Mouse (Mus musculus): Measurements from ENCODE around the gene Armh4. TPM values are rescaled to one million over a fixed set of nuclear protein-coding genes. Genes with fewer than 3 reads are reported as not detected.

Gene Armh4
- total and polyA plus RNA-seq, 3 experiments, result not detected

DNA sequence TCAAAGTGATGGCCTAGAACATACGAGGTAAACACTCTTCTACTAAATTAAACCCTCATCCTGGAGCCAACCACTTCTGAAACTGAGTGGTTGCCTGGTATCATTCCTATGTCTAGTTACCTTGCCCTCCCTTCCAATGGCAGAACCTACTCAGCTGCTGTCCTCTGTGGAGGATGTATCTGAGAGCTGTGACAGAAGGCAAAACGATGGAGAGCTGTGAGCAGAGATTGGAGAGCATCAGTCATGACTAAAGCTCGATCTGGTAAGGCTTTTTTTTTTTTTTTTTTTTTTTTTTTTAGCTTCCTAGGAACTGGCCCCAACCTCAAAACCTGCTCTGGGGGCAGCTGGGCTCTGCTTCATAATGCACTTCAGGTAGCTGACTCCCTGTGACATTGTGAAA is 60.4 kb downstream of the Armh4 start:
- Histone ChIP-seq H3K27ac (ENCODE audit: insufficient read depth, low read depth) (no peak overlapping the region), H3K27me3 (replicated peaks) (no peaks in the 10 kb centered on the region), H3K9me3 (replicated peaks; ENCODE audit: low read length) (no peaks in the 10 kb centered on the region), H3K9ac (ENCODE audit: insufficient read depth, low read depth) (no peak overlapping the region), H3K4me3 (replicated peaks in 1 of 3; ENCODE audit: low read depth in 2 of 3, low read length in 2 of 3, poor library complexity in 1 of 3) (no peak overlapping the region), H3K4me2 (ENCODE audit: insufficient read depth, low read depth, poor library complexity, severe bottlenecking) (no peak overlapping the region), H3K4me1 (ENCODE audit: control insufficient read depth in 1 of 2, insufficient read depth in 2 of 2) (no peaks in the 10 kb centered on the region), H3K79me2 (replicated peaks; ENCODE audit: control insufficient read depth, extremely low read depth, insufficient read depth, poor library complexity, severe bottlenecking) (no peaks in the 10 kb centered on the region), H3K36me3 (replicated peaks in 1 of 2; ENCODE audit: control insufficient read depth in 1 of 2, insufficient read depth in 1 of 2, low read length in 1 of 2) (no peaks in the 10 kb centered on the region)
- no peak for DNase-seq (ENCODE audit: extremely low read depth)
- dilution Hi-C loops (cut with MboI; ENCODE audit: extremely low pct_ligation_motif_present, extremely low pct_unique_long_range_greater_than_20kb, low sequenced_read_pairs), result no loop called here
- in situ Hi-C loops (cut with MboI; ENCODE audit: low pct_ligation_motif_present, low pct_unique_long_range_greater_than_20kb, low sequenced_read_pairs), result no loop called here
- no peak for TF ChIP-seq POLR2A (IDR thresholded peaks at IDR 0.05; ENCODE audit: low read depth, low read length)

DNA sequence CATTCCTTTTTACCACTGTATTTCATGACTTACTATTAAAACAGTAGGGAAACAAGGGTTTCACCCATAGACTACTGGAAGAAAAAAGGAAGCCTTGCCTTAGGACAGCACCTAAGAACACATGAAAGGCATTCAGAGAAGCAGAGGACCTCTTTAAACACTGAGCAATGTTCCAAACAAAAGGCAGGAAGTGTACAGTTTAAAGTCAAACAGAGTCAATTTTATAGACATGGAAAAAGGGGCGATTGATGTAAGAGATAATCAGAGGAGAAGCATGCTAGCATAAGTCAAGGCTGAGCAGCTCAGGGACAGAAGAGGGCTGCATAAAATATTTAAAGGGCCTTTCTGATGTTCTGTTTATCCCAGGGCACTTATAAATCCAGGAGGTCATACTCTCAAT is 61.9 kb downstream of the Armh4 start:
- TF ChIP-seq BHLHE40 (IDR thresholded peaks at IDR 0.05; ENCODE audit: low read depth, low read length), result no peak
- TF ChIP-seq RCOR1 (conservative IDR thresholded peaks at IDR 0.05; ENCODE audit: low read depth, low read length), result no peak
- no peak for TF ChIP-seq EP300 (IDR thresholded peaks at IDR 0.05; ENCODE audit: low read length)
- no peak for TF ChIP-seq IRF4 (IDR thresholded peaks at IDR 0.05; ENCODE audit: low read depth, low read length)
- no peak for TF ChIP-seq CHD2 (IDR thresholded peaks at IDR 0.05; ENCODE audit: low read length)
- TF ChIP-seq ZC3H11A (IDR thresholded peaks at IDR 0.05; ENCODE audit: low read depth, low read length), result no peak
- no peak for TF ChIP-seq SIN3A (IDR thresholded peaks at IDR 0.05; ENCODE audit: low read length)
- no peak for TF ChIP-seq TBP (conservative IDR thresholded peaks at IDR 0.05; ENCODE audit: low read depth, low read length)
- no peak for TF ChIP-seq SMC3 (IDR thresholded peaks at IDR 0.05; ENCODE audit: low read depth, low read length)
- TF ChIP-seq MXI1 (IDR thresholded peaks at IDR 0.05; ENCODE audit: low read depth, low read length), result no peak
- TF ChIP-seq NELFE (IDR thresholded peaks at IDR 0.05; ENCODE audit: low read depth, low read length), result no peak
- no peak for TF ChIP-seq MAZ (IDR thresholded peaks at IDR 0.05; ENCODE audit: low read depth, low read length)
- Histone ChIP-seq H3K9me3 (replicated peaks; ENCODE audit: low read length) (no peaks in the 10 kb centered on the region), H3K27me3 (replicated peaks) (no peaks in the 10 kb centered on the region), H3K27ac (ENCODE audit: insufficient read depth, low read depth) (no peak overlapping the region), H3K36me3 (replicated peaks in 1 of 2; ENCODE audit: control insufficient read depth in 1 of 2, insufficient read depth in 1 of 2, low read length in 1 of 2) (no peaks in the 10 kb centered on the region), H3K4me1 (ENCODE audit: control insufficient read depth in 1 of 2, insufficient read depth in 2 of 2) (no peaks in the 10 kb centered on the region), H3K79me2 (replicated peaks; ENCODE audit: control insufficient read depth, extremely low read depth, insufficient read depth, poor library complexity, severe bottlenecking) (no peaks in the 10 kb centered on the region), H3K4me2 (ENCODE audit: insufficient read depth, low read depth, poor library complexity, severe bottlenecking) (no peak overlapping the region), H3K9ac (ENCODE audit: insufficient read depth, low read depth) (no peak overlapping the region), H3K4me3 (replicated peaks in 1 of 3; ENCODE audit: low read depth in 2 of 3, low read length in 2 of 3, poor library complexity in 1 of 3) (no peak overlapping the region)
- in situ Hi-C loops (cut with MboI; ENCODE audit: low pct_ligation_motif_present, low pct_unique_long_range_greater_than_20kb, low sequenced_read_pairs) (no loop called here), dilution Hi-C loops (cut with MboI; ENCODE audit: extremely low pct_ligation_motif_present, extremely low pct_unique_long_range_greater_than_20kb, low sequenced_read_pairs) (no loop called here)
- DNase-seq (ENCODE audit: extremely low read depth), result no peak

- H3K79me2 ChIP-seq (replicated peaks; ENCODE audit: control insufficient read depth, extremely low read depth, insufficient read depth, poor library complexity, severe bottlenecking), result no peaks in the 10 kb centered on the region
- H3K4me2 ChIP-seq (ENCODE audit: insufficient read depth, low read depth, poor library complexity, severe bottlenecking), result no peak overlapping the region
- no peak overlapping the region for H3K4me3 ChIP-seq (replicated peaks in 1 of 3; ENCODE audit: low read depth in 2 of 3, low read length in 2 of 3, poor library complexity in 1 of 3)
- no peaks in the 10 kb centered on the region for H3K9me3 ChIP-seq (replicated peaks; ENCODE audit: low read length)
- H3K9ac ChIP-seq (ENCODE audit: insufficient read depth, low read depth), result no peak overlapping the region
- in situ Hi-C loops (cut with MboI; ENCODE audit: low pct_ligation_motif_present, low pct_unique_long_range_greater_than_20kb, low sequenced_read_pairs) (no loop called here), dilution Hi-C loops (cut with MboI; ENCODE audit: extremely low pct_ligation_motif_present, extremely low pct_unique_long_range_greater_than_20kb, low sequenced_read_pairs) (no loop called here)
- H3K27me3 ChIP-seq (replicated peaks), result no peaks in the 10 kb centered on the region
- no peaks in the 10 kb centered on the region for H3K4me1 ChIP-seq (ENCODE audit: control insufficient read depth in 1 of 2, insufficient read depth in 2 of 2)
- no peak for DNase-seq (ENCODE audit: extremely low read depth)
- H3K36me3 ChIP-seq (replicated peaks in 1 of 2; ENCODE audit: control insufficient read depth in 1 of 2, insufficient read depth in 1 of 2, low read length in 1 of 2), result no peaks in the 10 kb centered on the region
- no peak overlapping the region for H3K27ac ChIP-seq (ENCODE audit: insufficient read depth, low read depth)
- TF ChIP-seq PAX5 (IDR thresholded peaks at IDR 0.05; ENCODE audit: low read length), result no peak
- no peak for TF ChIP-seq E2F4 (IDR thresholded peaks at IDR 0.05; ENCODE audit: insufficient replicate concordance, low read depth, low read length)
- no peak for TF ChIP-seq USF2 (conservative IDR thresholded peaks at IDR 0.05; ENCODE audit: low read depth, low read length)
- TF ChIP-seq RCOR1 (conservative IDR thresholded peaks at IDR 0.05; ENCODE audit: low read depth, low read length), result no peak
- no peak for TF ChIP-seq GABPA (IDR thresholded peaks at IDR 0.05; ENCODE audit: insufficient replicate concordance, low read depth, low read length)
- no peak for TF ChIP-seq CHD2 (IDR thresholded peaks at IDR 0.05; ENCODE audit: low read length)
- no peak for TF ChIP-seq EP300 (IDR thresholded peaks at IDR 0.05; ENCODE audit: low read length)
- no peak for TF ChIP-seq CHD1 (IDR thresholded peaks at IDR 0.05; ENCODE audit: low read depth, low read length)
- TF ChIP-seq IRF4 (IDR thresholded peaks at IDR 0.05; ENCODE audit: low read depth, low read length), result no peak
- no peak for TF ChIP-seq MEF2A (IDR thresholded peaks at IDR 0.05; ENCODE audit: borderline replicate concordance, low read depth, low read length)
- TF ChIP-seq ZC3H11A (IDR thresholded peaks at IDR 0.05; ENCODE audit: low read depth, low read length), result no peak
- no peak for TF ChIP-seq RAD21 (IDR thresholded peaks at IDR 0.05; ENCODE audit: low read depth, low read length)
- no peak for TF ChIP-seq HCFC1 (IDR thresholded peaks at IDR 0.05; ENCODE audit: low read depth, low read length)
- TF ChIP-seq TBP (conservative IDR thresholded peaks at IDR 0.05; ENCODE audit: low read depth, low read length), result no peak
- TF ChIP-seq ZNF384 (IDR thresholded peaks at IDR 0.05; ENCODE audit: low read depth, low read length), result no peak
- TF ChIP-seq BHLHE40 (IDR thresholded peaks at IDR 0.05; ENCODE audit: low read depth, low read length), result no peak
- TF ChIP-seq ZKSCAN1 (IDR thresholded peaks at IDR 0.05; ENCODE audit: borderline replicate concordance, low read depth, low read length), result no peak
Measured at GRCm38 (mm10) chr14:49719678-49720077, 63.5 kb downstream of the Armh4 start.

All from CH12.LX (cell line).